Mouse (Mus musculus): ENCODE data around the gene Mphosph10.

The Mphosph10 gene

DNA sequence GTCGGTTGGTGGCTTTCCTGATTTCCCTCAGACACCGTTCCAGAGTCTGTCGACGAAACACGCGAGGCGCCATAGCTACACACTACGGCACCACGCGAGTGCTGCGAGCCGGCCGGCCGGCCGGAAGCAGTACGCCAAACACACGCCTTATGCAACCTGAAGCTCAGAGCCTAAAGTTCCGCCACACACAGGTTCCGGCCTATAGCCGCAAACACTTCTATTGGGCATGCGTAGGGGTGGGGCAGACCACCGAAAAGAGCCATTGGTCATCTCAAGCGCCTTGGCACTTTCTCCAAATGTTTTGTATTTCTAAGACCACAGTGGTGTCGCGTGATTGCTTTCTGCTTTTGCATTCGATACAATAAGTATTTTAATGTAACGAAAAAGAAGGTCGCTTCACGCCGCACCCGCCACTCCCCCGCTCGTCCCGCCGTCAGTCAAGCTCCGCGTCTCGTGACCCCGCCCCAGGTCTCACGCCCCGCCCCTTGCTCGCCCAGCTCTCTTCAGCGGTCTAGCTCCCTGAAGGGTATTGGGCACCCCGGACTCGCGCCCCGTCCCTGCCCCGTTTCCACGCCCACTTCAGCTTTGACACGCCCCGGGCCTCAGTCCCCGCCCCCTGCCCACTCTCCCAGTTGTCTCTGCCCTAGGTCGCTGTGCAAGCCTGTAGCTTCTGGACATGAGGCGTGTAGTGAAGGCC lies at the start of gene Mphosph10, which contains the start of gene Mcee:
Gene Mphosph10, minus strand, starts transcription at position 147 of the 697 bp plus-strand sequence.
Gene Mcee, plus strand, starts transcription at position 486 of the 697 bp plus-strand sequence.
- DNase-seq (ENCODE audit: low spot score in 2 of 2): peak; percentile 84 to 94

DNA sequence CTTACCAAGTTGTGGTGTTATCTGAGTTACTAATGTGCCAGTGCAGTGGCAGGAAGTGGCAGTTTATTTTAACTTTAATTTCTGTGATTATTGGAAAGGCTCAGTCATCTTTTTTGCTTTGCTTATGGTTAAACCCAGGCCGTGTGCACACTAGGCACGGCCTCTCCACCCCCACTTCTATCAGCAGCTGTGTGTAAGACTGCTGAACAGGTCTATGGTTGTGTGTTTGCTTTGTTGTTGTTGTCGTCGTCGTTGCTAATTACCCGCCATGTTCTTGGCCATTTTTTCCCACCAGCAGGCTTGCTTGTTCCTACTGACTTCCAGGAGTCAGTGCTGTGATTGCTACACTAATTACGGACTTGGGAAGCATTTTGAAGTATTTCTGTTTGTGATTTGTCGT lies 48.5 kb upstream of the Mphosph10 start:
- DNase-seq (ENCODE audit: low spot score in 2 of 2): no peak

DNA sequence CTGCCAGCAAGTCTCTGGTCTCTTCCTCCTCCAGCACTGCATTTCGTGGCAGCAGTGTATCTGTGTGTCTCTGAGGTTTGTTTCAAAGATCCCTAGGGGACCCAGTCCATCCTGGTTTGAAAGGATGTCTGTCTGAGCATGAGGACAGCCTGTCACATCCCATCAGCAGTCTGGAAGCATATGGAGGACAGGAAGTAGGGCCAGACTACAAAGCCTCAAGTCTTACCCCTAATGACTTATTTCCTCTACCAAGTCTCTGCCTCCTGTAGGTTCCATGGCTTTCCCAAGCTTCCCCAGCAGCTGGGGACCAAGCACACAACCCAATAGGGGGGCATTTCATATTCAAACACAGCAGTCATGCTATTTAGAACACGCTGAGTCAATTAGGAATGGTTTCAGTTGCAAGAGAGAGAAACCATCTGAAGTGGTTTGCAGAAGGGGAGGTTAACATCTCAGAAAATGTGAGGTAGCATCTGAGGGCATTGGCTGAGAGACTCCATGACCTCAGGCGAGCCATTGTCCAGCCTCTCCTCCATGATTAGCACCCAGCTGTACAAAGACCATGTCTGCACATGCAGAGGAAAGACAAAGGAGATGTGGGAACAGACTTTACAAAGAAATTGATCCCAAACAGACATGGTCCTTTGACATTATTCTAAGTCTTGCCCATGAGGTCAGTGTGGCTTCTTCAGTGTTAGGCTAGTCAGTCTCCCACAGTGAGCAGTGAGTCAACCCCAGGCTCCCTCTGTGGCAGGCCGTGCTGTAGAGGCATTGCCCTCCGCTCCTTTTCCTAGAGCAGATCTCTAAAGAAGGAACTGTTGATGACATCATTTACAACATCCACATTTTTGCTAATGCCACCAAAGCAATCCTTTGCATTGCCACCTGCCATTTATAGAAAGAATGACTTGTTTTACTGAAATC lies 47.8 kb upstream of the Mphosph10 start:
- no peak for DNase-seq (ENCODE audit: low spot score in 2 of 2)

DNA sequence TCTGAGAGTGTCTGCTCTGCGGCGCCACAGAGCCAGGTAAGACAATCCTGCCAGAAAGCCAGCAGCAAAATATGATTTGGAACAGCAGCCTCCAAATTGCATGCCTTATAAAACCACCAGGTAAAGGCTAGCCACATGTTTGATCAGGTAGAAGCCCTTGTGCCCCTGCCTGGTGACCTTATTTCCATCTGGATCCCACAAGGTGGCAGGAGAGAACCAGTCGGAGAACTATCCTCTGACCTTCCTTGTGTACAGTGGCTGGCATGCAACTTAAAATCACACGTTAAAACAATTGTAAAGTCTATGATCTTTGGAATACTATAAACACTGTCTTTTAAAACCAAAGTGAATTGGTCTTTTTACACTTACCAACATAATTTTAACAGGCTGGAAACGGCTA lies 32.8 kb upstream of the Mphosph10 start:
- DNase-seq (ENCODE audit: low spot score in 2 of 2): no peak

DNA sequence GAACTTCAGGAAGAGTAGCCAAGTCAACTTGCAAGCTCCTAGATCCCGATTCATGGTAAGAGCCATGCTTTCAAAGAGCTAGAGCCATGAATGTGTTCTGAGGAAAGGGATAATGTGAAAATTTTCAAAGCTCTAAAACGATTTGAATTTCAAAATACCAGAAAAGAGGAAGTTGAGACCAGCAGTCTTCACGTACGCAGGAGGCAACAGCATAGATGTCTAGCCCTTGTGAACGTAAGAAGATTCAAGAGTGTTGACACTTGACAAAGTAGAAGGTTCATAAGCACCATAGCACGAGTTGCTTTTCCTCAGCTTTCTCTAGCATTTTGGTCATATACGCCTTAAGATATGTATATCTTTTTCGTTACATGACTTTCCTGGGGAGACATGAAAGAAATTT lies 11.9 kb upstream of the Mphosph10 start:
- DNase-seq (ENCODE audit: low spot score in 2 of 2): no peak

DNA sequence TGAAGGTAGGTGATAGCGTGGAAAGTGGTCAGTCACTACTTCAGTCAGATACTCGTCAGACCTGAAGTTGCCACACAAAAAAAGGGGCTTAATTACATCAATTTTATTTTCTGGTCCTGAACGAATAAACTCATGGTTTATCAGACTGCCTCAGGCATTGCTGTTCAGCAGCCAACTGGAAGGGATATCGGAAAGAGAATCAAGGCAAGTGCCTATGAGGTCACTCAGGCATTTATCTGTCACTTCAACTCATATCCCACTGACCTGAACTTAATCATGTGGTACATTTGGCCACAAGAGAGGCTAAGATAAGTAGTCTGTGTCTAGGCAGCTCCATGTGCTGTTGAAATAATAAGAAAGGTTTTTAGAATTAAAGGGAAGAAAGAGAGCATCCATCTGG lies 10.4 kb upstream of the Mphosph10 start:
- DNase-seq (ENCODE audit: low spot score in 2 of 2): no peak

DNA sequence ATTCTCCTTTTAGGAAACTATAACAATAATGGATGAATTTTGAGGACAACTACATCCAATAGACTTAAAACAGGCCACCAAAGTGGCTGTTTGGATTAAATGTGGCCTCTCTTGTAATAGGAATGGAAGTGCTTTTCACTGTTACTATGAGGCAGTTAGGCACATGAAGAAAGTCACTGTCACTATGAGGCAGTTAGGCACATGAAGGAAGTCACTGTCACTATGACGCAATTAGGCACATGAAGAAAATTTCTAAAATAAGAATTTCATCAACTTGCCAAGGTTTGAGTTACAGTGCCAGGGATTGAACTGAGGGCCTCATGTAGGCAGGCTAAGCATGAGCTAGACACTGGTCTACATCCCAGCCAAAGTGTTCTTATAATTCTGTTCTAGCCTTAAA lies 8.7 kb upstream of the Mphosph10 start:
- no peak for DNase-seq (ENCODE audit: low spot score in 2 of 2)

DNA sequence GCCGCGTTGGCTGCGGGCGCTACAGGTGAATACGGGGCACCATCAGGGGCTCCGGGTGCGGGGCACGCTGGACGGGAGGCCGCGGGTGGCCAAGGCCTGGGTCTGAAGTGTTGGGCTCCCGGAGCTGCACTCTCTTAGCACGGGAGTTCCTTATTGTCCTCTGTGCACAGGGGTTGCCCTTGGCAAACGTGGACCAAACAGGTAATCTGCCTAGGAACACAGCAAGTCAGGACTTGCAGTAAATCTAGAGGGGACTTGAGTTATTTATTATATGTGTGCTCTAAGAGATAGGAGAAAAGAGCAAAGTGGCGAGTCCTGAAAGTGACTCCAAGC lies 717 bp upstream of the Mphosph10 start:
- DNase-seq (ENCODE audit: low spot score in 2 of 2): no peak

DNA sequence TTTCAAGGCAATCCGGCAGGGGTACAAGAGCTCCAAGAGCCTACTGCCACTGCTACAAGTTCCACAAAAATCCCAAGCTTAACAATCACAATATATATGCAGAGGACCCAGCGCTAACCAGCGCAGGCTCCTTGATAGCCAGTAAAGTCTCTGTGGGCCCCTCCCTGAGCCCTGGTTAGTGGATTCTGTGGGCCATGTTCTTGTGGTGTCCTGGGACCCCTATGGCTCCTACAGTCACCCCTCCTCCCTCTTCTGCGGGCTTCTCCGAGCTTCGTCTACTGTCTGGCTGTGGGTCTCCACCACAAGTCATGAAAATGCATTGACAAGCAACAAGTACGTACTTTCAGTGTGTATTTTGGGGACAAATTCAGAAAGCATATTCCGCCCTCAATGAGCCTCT lies 589 bp downstream of the Mphosph10 start:
- DNase-seq (ENCODE audit: low spot score in 2 of 2): no peak

DNA sequence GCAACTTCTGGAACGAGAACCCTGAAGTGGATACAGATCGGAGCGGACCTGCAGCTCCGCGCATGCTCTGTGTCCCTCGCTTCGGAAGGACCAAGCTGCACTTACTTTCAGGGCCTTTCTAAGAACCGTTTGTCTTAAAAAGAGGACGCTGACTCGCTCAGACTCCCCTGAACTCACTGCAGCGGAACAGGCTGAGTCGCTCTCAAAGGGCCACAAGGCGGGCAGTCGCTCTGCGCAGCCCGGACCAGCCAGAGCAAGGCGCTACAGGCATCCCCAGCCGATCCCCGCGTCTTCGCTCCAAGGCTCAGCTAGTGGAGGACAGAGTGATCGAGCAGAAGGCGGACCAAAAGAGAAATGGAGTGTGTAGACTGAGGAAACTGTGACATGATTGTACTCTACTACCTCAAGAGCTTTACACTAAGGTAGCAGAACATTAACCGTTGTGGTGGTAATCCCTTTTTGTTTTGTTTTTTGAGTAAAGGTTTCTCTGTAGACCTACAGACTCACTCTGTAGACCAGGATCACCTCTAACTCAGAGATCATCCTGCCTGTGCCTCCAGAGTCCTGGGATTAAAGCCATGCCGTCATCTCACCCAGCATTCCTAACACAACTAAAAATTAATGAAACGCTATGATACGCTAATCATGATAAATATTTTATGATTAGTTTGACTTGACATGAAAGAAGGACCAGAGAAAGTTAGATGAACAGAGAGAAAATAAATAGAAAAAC lies 18.1 kb downstream of the Mphosph10 start, which contains the start of gene Fan1:
Gene Fan1, minus strand, starts transcription at position 266 of the 733 bp plus-strand sequence.
- DNase-seq (ENCODE audit: low spot score in 2 of 2): peak; percentile 66 to 90

DNA sequence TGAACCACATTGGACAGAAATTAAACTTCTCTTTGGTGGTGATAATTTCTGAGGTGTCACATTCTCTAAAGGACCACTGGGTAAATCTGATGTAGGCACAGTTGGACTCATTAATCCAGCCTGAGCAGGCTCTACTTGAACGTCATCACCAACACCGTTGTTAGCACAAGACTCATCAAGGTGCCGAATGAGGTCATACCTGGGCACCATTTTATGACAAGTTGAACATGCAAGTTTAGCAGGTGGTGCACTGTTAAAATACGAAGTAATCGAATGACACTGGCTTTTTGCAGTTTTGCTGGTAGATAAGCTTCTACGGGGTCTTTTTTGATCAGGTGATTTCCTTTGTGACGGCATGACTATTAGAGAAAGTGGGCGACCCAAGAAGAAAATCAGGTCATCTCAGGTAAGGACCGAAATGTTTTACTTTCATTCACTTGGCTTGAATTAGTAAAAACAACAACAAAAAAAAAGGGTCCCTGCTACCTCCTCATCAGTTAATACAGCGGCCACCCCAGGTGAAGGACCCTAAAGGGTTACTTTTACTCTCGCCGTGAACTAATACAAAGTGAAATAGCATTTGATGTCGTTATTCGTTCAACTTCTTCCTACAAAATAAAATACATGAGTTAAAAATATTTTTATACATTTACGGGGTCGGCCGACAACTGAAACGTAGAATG lies 18.8 kb downstream of the Mphosph10 start:
- DNase-seq (ENCODE audit: low spot score in 2 of 2): no peak

DNA sequence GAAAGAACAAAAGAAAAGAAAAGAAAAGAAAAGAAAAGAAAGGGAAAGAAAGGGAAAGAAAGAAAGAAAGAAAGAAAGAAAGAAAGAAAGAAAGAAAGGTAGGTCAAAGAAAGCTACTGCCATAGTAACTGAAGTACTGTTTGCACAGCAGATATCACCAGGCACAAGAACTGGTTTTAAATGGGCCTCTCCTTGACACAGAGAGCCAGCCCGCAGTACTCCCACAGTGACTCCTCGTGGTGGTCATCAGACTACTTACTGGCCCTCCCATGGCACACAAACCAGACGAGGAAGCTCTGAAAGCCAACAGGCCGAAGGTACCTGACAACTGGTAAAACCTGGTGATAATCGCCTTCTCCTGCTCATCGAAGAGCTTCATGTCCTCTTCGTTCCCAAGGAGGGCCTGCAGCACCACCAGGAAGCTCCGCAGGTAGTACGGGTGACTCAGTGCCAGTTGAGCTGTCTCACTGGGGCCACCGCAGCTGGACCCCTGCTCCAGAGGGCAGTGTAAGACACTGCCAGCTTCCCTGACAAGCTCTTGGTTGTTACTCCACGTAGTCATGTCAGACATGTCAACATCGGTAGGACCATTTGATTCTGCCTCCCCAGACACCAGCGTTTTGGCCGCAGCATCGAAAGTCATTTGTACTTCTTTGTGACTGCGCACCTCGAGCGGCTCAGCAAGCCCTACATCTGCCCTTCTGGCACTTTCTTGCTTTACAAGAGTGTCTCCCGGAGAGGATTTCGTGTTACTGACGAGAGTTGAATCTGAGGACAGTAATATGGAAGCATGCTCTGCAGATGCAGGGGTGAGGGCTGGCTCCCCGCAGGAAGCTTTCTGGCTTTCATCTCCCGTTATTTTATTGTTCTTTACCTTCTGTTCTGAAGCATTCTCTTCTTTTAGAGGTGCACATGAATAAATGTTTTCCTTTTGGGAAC lies 19.9 kb downstream of the Mphosph10 start:
- DNase-seq (ENCODE audit: low spot score in 2 of 2): no peak

DNA sequence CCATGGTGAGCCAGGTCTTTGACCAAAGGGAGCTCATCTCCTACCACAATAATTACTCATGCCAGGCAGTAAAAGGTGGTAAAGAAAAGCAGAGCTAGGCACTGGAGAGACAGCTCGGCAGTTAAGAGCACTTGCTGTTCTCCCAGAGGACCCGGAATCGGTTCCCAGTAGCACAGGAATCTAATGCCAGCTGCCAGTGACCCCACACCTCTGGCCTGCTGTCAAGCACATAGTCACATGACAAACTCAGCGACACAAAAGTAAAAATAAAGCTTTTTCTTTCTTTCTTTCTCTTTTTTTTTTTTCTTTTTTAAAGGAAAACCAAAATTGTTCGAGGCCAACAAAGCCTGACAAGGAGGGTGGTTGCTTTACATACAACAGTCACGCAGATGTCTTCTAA lies 22.2 kb downstream of the Mphosph10 start:
- no peak for DNase-seq (ENCODE audit: low spot score in 2 of 2)

DNA sequence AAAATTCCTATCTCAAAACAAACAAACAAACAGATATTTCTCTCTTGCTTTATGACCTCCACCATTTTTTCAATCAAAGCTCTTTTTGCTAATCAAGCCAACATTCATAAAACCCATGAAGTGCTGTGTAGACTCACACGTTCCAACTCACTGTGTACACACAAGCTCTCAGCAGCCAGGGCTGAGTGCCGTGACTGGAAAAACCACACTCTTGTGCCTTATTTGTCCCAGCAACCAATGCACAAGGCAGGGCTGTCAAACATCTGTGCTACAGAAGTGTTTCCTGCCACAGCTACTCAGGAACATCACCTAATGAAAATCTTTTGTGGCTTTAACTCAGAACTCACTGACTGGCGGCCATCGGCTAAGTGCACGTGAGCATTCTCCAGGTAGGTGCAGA lies 26.2 kb downstream of the Mphosph10 start:
- DNase-seq (ENCODE audit: low spot score in 2 of 2): no peak

DNA sequence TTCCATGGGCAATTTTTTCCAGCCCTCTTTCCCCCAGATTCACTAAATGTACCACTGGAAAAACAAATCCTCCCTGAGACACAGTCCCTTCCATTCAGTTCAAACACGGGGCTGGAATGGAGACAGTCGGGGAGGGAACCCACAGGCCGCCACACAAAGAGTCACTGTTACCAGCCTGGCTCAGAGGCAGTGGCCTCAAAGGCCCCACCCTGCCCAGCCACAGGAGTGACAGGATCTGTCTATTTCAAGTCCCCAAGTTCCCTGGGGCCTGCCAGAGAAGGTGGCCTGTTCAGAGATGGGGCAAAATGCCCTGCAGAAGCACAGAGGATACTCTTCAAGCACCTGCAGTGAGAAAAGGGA lies 31.5 kb downstream of the Mphosph10 start:
- DNase-seq (ENCODE audit: low spot score in 2 of 2): peak in 1 of 2 experiments; percentile 65

DNA sequence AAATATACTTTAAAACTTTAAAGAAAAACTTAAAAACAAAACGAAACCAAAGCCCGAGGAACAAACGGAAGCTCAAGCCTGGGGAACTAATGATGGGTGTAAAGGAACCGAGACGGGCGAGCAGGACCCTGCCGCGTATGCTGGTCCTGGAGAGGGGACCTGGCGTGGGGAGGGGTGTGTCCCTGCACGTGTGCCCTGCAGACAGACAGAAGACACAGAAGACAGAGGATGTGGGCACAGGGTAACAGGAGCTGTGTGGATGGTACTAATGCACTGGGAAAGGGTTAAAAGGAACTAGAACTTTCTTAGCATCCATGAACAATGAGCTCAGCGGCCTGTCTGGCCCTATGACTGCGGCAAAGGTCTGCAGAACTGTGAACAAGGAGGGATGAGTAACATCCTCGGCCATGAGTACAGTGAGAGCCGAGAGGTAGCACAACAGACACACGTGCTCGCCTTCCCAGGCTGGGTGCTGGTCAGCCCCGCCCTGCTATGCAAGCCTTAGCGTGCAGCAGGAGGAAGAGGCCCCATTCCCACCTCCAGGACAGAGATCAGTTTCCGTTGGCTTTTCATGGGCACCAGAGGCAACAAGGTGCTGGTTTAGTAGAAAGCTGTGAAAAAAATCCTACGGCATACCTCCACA lies 32.0 kb downstream of the Mphosph10 start:
- no peak for DNase-seq (ENCODE audit: low spot score in 2 of 2)

DNA sequence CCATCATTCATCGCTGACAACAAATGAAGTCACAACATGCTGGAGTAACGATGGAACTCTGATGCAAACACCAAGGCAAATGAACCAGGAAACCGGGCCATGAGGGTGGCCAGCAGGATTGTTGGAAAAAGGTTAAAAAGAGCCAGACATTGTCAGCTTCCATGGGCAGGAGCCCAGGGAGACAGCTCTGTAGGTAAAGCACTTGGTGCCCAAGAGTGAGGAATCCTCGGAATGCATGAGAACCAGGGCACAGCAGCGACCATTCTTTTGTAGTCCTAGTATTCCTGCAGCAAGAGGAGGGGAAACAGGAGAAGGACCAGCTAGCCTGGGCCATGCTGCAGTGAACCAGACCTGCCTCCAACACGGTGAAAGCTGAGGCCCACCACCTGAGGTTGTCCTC lies 33.4 kb downstream of the Mphosph10 start:
- DNase-seq (ENCODE audit: low spot score in 2 of 2): no peak

DNA sequence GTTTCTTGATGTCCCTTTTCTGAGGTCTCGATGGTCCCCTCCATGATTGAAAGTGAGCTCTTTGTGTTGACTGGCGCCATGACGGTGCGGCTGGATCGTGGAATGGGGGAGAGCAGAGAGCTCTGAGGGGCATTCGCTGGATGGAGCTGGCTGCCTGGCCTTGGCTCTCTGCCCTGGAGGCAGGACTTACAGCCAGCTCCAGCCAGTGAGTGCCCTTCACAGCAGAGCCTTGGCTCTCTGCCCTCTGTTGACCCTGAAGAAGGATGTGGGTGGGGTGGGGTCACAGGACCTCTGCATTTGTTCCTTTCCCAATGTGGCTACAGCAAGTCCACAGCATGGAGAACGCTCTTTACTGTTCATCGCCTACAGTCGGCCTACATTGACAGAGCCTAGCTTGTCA lies 34.7 kb downstream of the Mphosph10 start:
- peak in 1 of 2 experiments; percentile 73 for DNase-seq (ENCODE audit: low spot score in 2 of 2)

DNA sequence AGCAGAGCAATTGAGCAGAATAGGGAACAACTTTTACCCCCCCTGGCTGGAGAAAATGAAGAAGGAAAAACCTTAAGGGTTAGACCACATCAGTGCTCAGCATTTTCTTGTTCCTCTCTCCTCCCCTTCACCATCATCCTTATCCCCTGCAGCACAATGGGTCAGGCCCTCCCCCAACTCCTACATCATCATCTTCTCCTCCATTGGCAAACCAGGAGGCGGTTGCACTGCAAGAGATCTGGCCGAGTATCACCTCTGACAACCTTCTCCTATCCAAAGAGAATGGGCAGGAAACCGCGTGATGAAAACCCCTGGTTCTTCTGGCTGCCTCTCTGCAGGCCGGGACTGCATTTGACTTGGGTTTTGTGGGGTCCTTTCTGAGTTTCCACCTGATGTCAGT lies 35.4 kb downstream of the Mphosph10 start:
- no peak for DNase-seq (ENCODE audit: low spot score in 2 of 2)

DNA sequence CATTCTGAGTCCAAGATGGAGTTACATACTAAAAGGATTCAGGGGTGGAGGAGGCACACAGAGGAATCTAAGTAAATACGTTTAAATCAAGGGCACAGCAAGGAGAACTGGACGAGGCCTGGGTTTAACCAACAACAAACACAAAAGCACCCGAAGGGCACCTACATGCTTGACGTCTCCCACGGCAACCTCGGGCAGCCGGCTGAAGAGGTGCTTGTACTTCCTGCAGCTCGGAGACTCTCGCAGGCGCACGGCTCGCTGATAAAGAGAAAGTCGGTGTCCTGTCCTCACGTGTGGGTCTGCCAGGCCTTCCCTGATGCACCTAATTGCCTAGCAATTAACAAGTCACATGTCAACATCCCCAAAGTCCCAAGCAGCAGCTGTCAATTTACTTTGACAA lies 37.9 kb downstream of the Mphosph10 start:
- no peak for DNase-seq (ENCODE audit: low spot score in 2 of 2)
